Mouse (Mus musculus): ENCODE data around the gene Foxi1. TPM values are rescaled to one million over a fixed set of nuclear protein-coding genes. Genes with fewer than 3 reads are reported as not detected.

Gene Foxi1
- not detected in 2 replicates for polyA plus RNA-seq (2012)

GRCm38 (mm10) chr11:34207989-34208388, at the start of gene Foxi1:
Gene Foxi1, minus strand, starts transcription at chr11:34208089.

Other genes starting within 250 kb of the Foxi1 start
- gene Kcnmb1, start 245.1 kb downstream of the Foxi1 start, polyA plus RNA-seq (2012) = not detected in 2 replicates
- gene Kcnip1, start 214.9 kb downstream of the Foxi1 start, polyA plus RNA-seq (2012) = 0.04 TPM in 1 of 2 replicates, not detected in the other
- 46.6 and 55.4 TPM in 2 replicates for gene Lcp2, start 161.2 kb downstream of the Foxi1 start, polyA plus RNA-seq (2012)
- not detected in 2 replicates for gene 4930469K13Rik, start 109.5 kb downstream of the Foxi1 start, polyA plus RNA-seq (2012)
- not detected in 2 replicates for gene Fam196b, start 106.7 kb upstream of the Foxi1 start, polyA plus RNA-seq (2012)

Measured in megakaryocyte-erythroid progenitor cell, adult 5 weeks (primary cell).